In genomic region chr11:105332468-105332867, GRCm38 (mm10) we compare ENCODE assay signal across 10 mouse cellular contexts. TPM values are rescaled to one million over a fixed set of nuclear protein-coding genes. Genes with fewer than 3 reads are reported as not detected.
DNase-seq lines count a peak whose midpoint lies in the region; ATAC-seq and TF ChIP-seq lines count a peak whose summit lies in the region.
"Had no signal": no experiment of that assay in that cellular context is flagged by ENCODE, and none has a peak within 500 bp of the region (broad histone marks: within the 10 kb centered on the region; RNA-seq: fewer than 3 reads in every experiment).

No protein-coding gene starts in this region.

- no peak overlapping the region for H3K4me2 ChIP-seq in forebrain, embryonic 14.5 days (ENCODE audit: low read length)
- H3K4me2 ChIP-seq: heart, embryonic 13.5 days had no signal

- no peaks in the 10 kb centered on the region for H3K4me1 ChIP-seq in bone marrow macrophage, adult 2 months (ENCODE audit: control insufficient read depth, insufficient read depth, low read length)
- no peaks in the 10 kb centered on the region for H3K4me1 ChIP-seq in forebrain, embryonic 14.5 days (ENCODE audit: control insufficient read depth, insufficient read depth, low read length)

- peak; percentile 58 to 64 for DNase-seq in frontal cortex, postnatal 25 days (ENCODE audit: low spot score in 2 of 2)
- peak; percentile 46 for DNase-seq in 3T3-L1 (ENCODE audit: low read depth, low spot score)
- peak; percentile 75 for DNase-seq in forebrain, embryonic 14.5 days (ENCODE audit: low spot score)
- DNase-seq in kidney, postnatal 4 days: peak; percentile 80 to 83
- DNase-seq in splenic B cell, adult 2 months (ENCODE audit: low read depth, low spot score): peak; percentile 31

- no peak overlapping the region for H3K9ac ChIP-seq in forebrain, embryonic 14.5 days (ENCODE audit: low read length)
- H3K9ac ChIP-seq: heart, embryonic 13.5 days had no signal

- no peak overlapping the region for H3K27ac ChIP-seq in bone marrow macrophage, adult 2 months (ENCODE audit: insufficient read depth, low read depth, low read length)
- H3K27ac ChIP-seq in forebrain, embryonic 14.5 days (ENCODE audit: low read depth, low read length): no peak overlapping the region

- WGBS in forebrain, embryonic 14.5 days: 68% methylated on average over 8 of the region's 8 CpGs

- no peak overlapping the region for H3K4me3 ChIP-seq in bone marrow macrophage, adult 2 months (ENCODE audit: insufficient read depth, low read length)
- no peak overlapping the region for H3K4me3 ChIP-seq in forebrain, embryonic 14.5 days (ENCODE audit: low read depth, low read length)
- H3K4me3 ChIP-seq: heart, embryonic 13.5 days had no signal

- peak; percentile 38; the same call in 1 of the 2 replicates for TF ChIP-seq CTCF in bone marrow macrophage, adult 2 months (IDR thresholded peaks at IDR 0.05; ENCODE audit: low read depth, low read length)

- ATAC-seq in frontal cortex, adult (ENCODE audit: low TSS enrichment): no peak
- ATAC-seq in forebrain, embryonic 14.5 days: no peak
- ATAC-seq in megakaryocyte progenitor cell, adult 5-6 weeks (replicated peaks; ENCODE audit: poor library complexity): peak; percentile 64

- TF ChIP-seq POLR2A in bone marrow macrophage, adult 2 months (IDR thresholded peaks at IDR 0.05; ENCODE audit: borderline replicate concordance, low read depth, low read length): no peak

- no peaks in the 10 kb centered on the region for H3K36me3 ChIP-seq in forebrain, embryonic 14.5 days (ENCODE audit: control insufficient read depth, insufficient read depth, low read length)
- no peaks in the 10 kb centered on the region for H3K36me3 ChIP-seq in splenic B cell, adult 2 months (ENCODE audit: control insufficient read depth, insufficient read depth, low read length, poor library complexity, severe bottlenecking)
- H3K36me3 ChIP-seq: G1E had no signal

- no peaks in the 10 kb centered on the region for H3K9me3 ChIP-seq in forebrain, embryonic 14.5 days (replicated peaks; ENCODE audit: control insufficient read depth, low read length)
- H3K9me3 ChIP-seq: G1E; heart, embryonic 13.5 days had no signal

- H3K27me3 ChIP-seq in forebrain, embryonic 14.5 days (replicated peaks; ENCODE audit: control insufficient read depth, insufficient read depth, low read length): no peaks in the 10 kb centered on the region
- no peaks in the 10 kb centered on the region for H3K27me3 ChIP-seq in splenic B cell, adult 2 months (ENCODE audit: control insufficient read depth, insufficient read depth, low read length, poor library complexity, severe bottlenecking)

RNA-seq across cellular contexts. Expression of gene Mrc2, which starts 40.0 kb away (rescaled TPM):
- 0.40 and 0.50 TPM in 2 replicates for polyA plus RNA-seq in bone marrow macrophage, adult 2 months (2012; ENCODE audit: insufficient read depth, insufficient read length, missing spikeins)
- 2.6 and 3.2 TPM in 2 replicates for polyA plus RNA-seq in forebrain, embryonic 14.5 days (2014; fragmentation: Nextera tagmentation; extraction: Ambion mirVana)
- total RNA-seq in megakaryocyte progenitor cell, adult 5-6 weeks (2015): not detected in 2 replicates
- 0.41 TPM in 1 of 2 replicates, not detected in the other for total RNA-seq in megakaryocyte progenitor cell, adult 5-6 weeks (2017)
- polyA plus RNA-seq: G1E had no signal

Comparison
In these comparisons a context has a peak if more than half of its experiments do, and no peak if none do; other contexts are left out.
1. DNase-seq: peak in every context shown above with its lines; median percentile 82 in kidney, postnatal 4 days; 75 in forebrain, embryonic 14.5 days; 61 in frontal cortex, postnatal 25 days; 46 in 3T3-L1; 31 in splenic B cell, adult 2 months.